In the genomic region with DNA sequence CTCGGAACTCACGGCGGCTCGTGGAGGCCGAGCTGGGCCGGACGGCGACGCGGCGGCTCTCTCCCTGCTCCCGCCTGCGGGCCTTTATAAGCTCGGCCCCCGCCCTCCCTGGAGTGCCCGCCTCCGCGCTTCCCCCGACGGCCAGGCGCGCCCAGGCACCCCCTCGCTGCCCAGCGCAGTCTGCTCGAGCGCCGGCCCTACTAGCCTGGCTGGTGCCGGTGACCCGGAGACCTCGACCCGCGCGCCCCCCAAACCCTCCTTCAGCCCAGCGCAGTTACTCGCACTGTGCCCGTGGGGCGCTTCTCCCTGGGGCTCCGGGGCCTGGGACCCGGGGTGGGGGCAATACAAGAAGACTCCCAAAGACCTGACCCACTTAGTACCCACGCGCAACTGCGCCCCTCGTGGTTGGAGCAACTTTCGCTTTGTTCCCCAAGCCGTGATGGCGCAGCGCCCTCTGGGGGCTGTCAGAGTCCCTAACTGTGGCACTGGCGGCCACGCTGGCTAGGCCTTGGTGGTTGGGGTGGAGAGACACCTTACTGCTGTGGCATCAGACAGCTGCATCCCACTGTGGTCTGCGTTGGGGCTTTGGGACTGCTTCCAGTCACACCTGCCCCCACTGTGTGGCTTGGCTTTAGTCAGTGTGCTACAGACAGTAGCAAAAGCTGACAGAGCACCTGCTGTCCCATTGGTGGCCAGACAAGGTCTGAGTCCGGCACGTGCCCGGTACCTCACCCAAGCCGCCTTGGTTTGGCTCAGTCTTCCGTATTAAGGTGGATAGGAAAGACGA, we compare ENCODE assay signal across 8 mouse cellular contexts. TPM values are rescaled to one million over a fixed set of nuclear protein-coding genes. Genes with fewer than 3 reads are reported as not detected.
DNase-seq lines count a peak whose midpoint lies in the region; ATAC-seq and TF ChIP-seq lines count a peak whose summit lies in the region.

A gene (minus strand): TSS at position 65 of the 787 bp plus-strand sequence.

- peak; percentile 97 for TF ChIP-seq CTCF in cortical plate, adult 2 months (IDR thresholded peaks at IDR 0.05; ENCODE audit: extremely low read depth, insufficient read depth, low read length)

- no peak within 1 kb of the TSS for H3K27ac ChIP-seq in cortical plate, adult 2 months (ENCODE audit: insufficient read depth, low read length)

- H3K4me1 ChIP-seq in cortical plate, adult 2 months (ENCODE audit: control insufficient read depth, insufficient read depth, low read length), result peaks cover 15% of the 10 kb centered on the region

- no peak for TF ChIP-seq POLR2A in cortical plate, adult 2 months (IDR thresholded peaks at IDR 0.05; ENCODE audit: extremely low read depth, insufficient read depth, low read length)

- H3K4me3 ChIP-seq in cortical plate, adult 2 months (ENCODE audit: insufficient read depth, low read length), result peak within 1 kb of the TSS; percentile 0

- peak; percentile 92 for DNase-seq in WW6 (ENCODE audit: low read depth, low spot score)
- DNase-seq in gastrocnemius, postnatal 10 days, result peak; percentile 96
- DNase-seq in hindlimb bud, embryonic 11.5 days (ENCODE audit: extremely low spot score, low read depth, low spot score), result peak; percentile 71
- DNase-seq in left cerebral cortex, postnatal 10 days (ENCODE audit: extremely low spot score in 1 of 2, low spot score in 2 of 2), result peak; percentile 60 to 92
- peak; percentile 89 for DNase-seq in right cerebral cortex, postnatal 14 days
- DNase-seq in urinary bladder, postnatal 36 days (ENCODE audit: low spot score in 2 of 2), result peak; percentile 94

- intact Hi-C loops in left cerebral cortex, postnatal 10 days (cut with DNase I), result loop anchor here (1.0 kb wide), 1 partner anchor 50 kb away; no protein-coding TSS in a partner anchor

- peak; percentile 57 for ATAC-seq in megakaryocyte progenitor cell, adult 5-6 weeks (replicated peaks; ENCODE audit: poor library complexity)

RNA-seq across cellular contexts. Expression of the gene that starts here (rescaled TPM):
- 7.6 and 7.7 TPM in 2 replicates for polyA plus RNA-seq in cortical plate, adult 2 months (2012; rRNA removed)
- total RNA-seq in gastrocnemius, postnatal 10 days (2021), result 10 to 100 TPM; 24.5 to 30.9 TPM
- 10 to 100 TPM; 15.0 to 17.9 TPM for total RNA-seq in left cerebral cortex, postnatal 10 days (2021)
- total RNA-seq in megakaryocyte progenitor cell, adult 5-6 weeks (2015), result 25.8 and 38.5 TPM in 2 replicates
- total RNA-seq in megakaryocyte progenitor cell, adult 5-6 weeks (2017), result 15.5 and 22.3 TPM in 2 replicates
